Mouse (Mus musculus): Measurements from ENCODE around the gene Mroh2a.

Mroh2a gene

DNA sequence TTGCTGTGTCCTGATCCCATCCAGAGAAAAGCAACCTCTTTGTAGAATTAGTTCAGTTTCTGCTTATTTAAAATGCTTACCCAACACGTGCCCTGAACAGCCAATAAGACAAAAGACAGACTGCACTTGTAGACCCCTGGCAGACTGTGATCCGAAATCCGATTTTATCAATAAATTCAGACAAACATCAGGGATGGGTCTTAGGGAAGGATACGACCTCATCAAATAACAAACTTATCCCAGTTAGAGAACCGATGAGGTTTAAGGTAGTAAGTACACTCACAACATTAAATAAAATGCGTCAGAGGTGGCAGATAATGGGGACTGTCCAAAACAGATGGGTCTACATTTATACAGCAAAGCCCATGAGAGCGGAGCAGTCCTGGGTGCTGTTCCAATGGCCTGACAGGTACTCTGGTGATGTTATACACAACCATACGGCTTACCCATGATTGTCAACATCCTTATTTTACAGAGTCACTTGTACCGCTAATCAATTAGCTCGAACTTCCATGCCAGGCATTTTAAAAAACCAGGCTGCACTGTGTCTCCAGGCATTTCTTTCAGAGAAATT, 49.8 kb downstream of the Mroh2a start:
- peak in 1 of 2 experiments; percentile 7 for DNase-seq (ENCODE audit: low spot score in 2 of 2)

DNA sequence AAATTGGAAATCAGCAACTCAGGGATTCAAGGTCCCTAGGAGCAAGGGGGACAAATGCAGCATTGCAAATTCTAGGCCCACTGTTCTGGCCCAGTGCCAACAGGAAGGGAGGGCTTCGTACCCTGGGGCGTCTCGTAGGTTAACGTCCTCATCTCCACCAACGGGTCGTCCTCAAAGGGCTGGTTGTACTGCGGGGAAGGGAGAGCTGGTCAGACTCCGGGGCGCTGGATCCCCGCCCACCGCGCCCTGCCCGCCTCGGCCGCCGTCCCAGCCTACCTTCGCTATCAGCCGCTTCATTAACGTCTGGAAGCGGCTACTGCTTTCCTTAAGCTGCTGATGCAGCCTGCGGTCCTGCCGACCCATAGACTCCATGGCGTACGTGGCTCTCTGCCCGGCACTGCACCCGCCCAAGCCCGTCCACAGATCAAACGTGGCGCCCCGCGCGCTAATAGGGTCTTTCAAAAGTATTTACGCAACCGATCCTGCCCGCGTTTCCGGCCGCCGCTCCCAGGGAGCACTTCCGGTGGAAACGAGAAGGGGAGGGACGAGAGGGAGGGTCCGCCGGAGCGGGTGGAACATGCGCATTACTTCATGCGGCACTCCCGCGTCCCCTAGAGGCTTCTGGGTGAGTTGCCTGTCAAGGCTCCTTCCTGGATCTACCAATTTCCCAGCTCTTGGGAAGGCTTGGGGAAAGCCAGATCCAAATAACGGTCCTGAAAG, 50.5 kb downstream of the Mroh2a start, which contains the start of the genes Hjurp and Trpm8:
Gene Hjurp, minus strand, starts transcription at position 536 of the 720 bp plus-strand sequence.
Gene Trpm8, plus strand, starts transcription at position 564 of the 720 bp plus-strand sequence.
- DNase-seq (ENCODE audit: low spot score in 2 of 2), result peak; percentile 100

DNA sequence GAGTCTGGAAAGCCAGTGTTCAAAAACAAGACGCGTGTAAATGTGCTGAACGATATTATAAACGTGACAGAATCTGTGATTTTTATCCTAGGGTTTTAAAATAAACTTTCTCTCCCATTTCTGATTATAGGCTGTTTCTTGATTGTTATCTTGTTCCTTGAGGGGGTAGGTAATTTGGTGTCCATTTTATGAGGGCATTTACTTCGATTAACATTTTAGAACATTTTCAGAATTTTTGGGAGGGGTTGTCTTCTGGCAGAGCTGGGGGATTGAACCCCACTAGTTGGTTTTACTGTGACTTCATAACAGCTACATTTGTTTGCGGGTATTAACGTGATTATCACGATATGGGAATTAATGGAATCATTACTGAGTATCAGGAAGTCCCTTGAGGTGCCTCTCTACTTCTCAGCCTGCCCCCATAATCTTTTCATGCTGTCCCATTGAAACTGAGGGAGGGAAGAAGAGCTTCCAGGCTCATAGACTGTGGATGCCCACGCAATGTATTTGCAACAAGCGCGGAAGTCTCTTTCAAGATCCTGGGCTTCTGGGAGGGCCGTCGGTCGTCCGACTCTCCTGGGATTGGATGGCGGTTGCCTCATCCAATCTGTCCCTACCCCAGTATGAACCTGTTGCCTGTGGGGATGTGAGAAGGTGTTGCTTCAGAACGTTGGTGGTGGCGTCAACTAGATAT, 51.2 kb downstream of the Mroh2a start:
- DNase-seq (ENCODE audit: low spot score in 2 of 2), result peak in 1 of 2 experiments; percentile 6

DNA sequence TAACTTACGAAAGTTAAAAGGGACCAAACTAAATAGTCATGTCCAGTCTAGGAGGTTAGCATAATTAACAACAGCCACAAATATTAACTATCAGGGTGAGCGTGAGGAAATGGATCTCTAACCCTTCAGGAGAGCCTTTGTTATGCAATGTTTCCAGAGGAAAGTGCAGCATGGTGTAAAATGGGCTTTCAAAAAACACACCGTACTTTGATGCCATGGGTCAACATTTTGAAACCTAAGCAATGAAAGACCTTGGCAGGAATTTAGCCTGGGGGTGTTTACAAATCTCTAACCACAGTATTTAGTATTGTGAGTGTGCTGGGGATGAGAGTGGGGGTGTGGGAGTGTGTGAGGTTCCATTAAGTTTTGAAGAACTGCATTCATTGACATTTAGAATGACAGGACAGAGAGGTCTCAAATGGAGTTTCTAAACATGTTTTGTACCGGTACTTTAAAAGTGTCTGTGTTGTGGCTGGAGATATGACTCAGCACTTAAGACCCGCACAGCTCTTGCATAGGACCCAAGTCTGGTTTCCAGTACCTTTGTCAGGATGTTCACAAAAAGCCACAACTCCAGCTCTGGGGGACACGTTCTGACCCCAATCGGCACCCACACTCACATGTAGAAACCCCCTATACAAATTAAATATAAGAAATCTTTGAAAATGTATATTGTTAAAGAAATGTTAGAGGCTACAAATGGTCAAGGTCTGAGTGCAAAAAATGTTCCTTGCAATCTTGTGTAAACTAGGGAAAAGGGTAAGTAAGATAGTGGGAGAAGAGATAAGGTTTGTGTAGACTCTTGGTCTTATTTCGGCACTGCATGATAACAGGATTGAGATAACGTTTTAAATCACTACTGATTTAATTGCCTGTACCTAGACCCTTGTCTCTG, 52.6 kb downstream of the Mroh2a start:
- DNase-seq (ENCODE audit: low spot score in 2 of 2), result no peak

DNA sequence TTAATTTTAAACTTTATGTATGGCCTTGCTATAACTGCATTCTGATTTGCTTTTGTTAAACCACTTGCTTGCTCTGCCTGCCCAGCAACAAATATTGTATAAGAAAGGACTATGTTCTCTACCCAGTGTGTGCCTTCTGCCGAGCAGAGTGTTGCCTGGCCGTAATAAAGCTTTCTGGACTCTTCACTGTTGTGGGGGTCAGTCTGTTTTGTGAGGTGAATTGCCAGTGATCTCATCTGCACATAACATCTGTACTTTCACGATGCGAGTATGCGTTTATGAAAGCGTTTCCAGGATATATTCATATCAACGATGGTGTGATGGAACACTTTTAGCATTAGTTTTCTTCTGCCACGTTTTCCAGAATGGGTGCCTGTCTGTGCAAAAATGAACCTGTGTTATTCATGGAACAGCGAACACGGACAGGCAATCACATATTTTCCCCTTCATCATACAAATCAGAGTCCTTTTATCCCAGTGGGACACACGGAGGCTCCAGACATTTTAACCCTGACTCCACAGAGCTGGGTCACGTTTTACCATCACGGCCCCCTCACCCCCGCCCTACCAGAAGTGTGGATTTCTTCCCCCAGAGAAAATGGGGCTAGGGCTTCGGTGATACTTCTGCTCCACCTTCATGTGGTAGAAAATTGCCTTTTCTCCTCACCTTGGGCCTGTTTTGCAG, 53.4 kb downstream of the Mroh2a start:
- DNase-seq (ENCODE audit: low spot score in 2 of 2), result no peak

DNA sequence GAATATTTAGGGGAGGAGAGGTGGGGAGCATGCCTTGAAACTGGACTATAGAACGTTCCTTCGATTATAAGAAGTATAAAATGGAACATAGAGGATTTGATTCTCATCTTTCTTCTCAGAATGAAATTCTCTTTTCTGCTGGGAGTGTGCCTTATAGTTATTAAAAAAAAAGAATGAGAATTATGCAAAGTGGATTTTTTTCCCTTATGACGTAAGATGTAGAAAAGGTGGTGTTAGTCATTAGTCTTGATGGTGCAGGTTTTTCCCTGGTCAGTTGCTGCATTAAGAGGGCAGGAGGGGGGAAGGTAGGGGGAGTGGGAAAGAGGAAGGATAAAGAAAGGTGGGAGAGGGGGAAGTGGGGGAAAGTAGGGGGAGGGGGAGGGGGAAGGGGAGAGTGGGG, 55.5 kb downstream of the Mroh2a start:
- no peak for DNase-seq (ENCODE audit: low spot score in 2 of 2)

DNA sequence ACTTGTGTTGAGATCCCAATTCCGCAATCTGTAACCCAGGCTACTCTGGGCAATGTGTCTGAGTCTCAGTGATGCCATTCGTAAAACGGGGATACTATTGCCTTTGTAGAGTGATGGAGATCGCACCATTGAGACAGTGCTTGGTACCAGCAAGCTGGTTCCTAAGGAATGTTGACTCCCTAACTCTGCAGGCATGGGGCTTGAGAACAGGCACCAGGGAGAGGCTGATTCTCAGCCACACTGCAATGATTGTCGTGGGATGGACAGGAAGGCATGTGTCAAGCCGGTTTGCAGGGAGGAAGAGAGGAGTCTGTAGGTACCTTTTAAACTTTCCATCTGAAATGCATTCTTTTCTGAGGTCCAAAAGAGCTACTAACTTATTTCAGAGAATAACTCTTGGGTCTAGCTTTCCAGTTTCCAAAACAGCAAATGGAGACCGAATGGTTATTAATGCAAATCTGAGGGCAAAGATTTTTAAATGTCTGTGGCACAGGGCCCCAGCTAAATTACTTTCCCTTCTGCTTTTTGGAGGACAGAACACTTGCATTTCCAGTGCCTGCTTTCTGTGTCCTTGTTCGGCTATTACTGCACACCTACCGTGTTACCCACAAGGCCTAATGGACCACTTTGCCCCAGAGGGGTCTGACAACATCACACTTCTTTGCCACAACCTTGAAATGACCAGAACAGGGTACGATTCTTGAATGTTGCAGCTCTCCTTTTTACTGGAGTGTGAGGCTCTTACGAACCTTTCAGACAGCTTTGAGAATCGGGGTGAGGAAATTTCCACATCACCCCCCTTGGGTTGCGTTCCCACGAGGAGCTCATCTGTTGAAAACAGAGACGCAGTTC, 56.8 kb downstream of the Mroh2a start:
- DNase-seq (ENCODE audit: low spot score in 2 of 2), result peak in 1 of 2 experiments; percentile 9

DNA sequence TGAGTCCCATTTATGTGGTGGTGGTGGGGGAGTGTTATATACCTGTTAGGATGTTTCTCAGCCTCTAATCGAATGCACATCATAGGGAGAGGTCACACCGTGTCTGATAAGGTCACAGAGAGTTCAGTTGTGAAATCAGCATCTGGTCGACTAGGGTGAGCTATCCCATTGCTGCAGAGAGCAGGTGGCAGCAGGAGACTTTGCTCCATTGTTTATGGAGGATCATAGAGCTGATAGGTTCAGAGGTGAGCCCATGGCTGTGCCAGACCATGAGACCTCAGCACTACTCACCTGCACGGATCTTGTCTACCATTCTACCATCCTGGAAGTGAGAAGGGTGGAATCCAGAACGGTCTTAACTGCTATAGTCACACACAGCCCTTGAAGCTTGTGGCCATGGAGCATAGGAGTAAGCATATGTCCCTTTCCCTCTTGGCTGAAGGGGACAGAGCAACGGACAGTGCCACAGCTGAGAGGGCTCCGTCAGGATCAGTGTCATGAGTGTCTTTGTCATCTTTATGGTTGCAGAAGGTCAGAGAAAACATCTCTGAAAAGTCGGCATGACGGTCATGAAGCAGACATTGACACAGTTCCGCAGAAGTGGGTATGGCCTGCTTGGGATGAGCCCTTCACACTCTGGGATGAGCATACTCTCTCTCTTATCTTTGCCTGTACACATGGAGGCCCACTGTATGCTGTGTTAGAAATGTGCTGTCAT, 57.6 kb downstream of the Mroh2a start:
- DNase-seq (ENCODE audit: low spot score in 2 of 2), result no peak

DNA sequence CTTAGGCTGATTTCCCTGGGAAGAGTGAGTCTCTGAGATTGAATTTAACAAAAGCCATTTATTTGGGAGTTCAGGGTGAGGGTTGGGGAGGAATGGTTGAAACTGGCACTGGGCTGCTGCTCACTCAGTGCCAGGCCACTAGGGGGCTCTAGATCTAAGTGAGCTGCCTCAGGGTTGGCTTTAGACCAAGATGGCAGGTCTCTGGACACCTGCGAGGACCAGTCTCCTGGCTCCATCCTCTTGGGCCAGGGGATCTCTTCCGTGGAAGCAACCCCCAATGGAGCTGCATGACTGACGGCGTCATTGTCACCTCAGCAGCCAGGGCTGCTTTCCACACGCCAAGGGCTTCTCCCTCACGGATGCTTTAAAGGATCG, 58.1 kb downstream of the Mroh2a start:
- no peak for DNase-seq (ENCODE audit: low spot score in 2 of 2)

DNA sequence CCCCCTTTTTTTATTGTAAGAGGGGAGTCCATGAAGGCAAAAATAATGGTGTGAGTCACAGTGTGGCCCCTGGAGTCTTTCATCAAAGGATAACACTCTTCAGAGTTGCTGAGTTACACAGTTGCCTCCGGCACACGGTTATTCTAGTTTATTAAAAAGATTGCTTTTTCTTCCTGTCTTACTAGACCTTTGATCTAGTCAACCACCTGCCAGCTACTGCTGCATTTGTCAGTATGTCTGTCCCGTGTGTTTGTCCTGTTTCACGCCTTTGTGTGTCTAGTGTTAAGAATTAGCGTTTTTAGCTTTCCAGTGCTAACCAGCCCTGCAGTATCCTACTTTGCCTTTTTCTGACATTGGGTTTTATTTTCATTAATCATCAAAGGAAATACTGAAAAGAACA, 58.9 kb downstream of the Mroh2a start:
- DNase-seq (ENCODE audit: low spot score in 2 of 2), result no peak

DNA sequence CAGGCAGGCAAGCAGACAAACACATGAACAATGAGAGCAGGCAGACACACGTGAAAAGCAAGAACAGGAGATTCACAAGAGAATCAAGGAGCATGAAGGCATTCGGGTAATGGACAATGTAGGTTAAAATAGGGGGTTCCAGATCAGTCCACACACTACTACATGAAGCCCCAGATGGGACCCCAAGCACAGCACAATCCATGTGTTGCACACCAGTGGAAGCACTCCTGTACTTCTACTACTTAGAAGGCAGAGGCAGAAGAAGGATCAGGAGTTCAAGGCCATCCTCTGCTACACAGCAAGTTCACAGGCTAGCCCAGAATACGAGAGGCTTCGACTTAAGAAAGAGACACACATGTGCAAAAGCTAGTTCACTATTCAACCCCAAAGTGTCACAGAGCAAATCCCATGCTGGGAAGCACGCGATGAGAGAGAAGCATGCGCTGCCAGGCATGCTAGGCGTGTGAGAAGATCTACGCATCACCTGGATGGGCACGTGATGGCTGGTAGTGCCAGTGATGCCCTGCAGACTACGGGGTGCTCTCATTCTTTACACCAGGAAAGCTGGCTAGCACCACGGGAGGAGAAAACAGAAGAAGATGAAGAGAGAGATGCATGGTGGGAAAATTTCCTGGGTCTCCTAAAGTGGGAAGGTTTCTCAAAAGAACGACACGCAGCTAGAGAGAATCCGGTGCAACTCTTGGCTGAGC, 59.5 kb downstream of the Mroh2a start:
- no peak for DNase-seq (ENCODE audit: low spot score in 2 of 2)

DNA sequence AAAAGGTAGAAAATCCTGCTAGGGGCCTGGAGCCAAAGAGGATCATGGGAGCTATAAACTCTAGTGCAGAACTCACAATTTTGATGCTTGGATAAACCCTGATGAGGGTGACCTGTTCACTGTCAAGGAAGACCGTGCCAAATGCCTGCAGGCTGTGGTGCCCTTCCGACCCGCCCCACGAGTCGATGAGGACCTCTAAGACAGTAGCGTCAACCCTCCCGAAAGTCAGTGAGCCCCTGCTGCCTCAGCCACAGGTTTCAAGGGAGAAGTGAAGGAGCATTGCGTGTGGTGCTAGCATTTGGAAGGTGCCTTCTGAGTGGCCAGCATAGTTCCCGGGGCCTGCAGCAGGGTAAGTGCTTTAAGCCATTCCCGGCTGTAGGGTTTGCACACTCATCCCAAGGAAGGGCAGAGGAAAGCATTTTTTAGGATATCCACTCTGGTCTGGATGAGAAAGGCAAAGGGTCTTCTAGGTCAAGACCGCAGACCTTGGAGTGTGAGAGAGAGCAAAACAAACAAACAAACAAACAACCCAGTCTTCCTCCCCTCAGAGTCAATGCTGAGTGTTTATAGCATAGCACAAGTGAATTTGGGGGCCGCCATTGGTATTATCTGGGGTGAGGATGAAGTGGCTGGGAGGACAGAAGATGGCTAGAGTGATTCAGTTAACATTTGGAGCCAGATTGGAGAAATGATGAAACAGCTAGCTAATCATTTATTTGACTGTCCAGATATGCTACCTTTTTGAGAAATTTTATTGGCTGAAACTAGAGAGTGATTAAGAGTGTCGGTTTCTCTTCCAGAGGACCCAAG, 60.3 kb downstream of the Mroh2a start:
- no peak for DNase-seq (ENCODE audit: low spot score in 2 of 2)

DNA sequence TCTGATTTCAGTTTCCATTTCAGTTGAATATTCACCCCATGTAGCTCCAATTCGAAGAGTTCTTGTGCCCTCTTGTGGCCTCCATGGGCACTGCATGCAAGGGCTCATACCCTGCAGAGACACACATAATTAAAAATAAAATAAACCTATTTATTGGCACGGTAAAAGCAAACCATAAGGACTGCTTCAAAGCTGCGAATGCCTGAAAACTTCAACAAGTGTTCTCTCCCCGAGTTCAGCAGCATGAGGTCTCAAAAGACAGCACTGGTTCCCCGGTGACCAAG, 60.9 kb downstream of the Mroh2a start:
- DNase-seq (ENCODE audit: low spot score in 2 of 2), result peak in 1 of 2 experiments; percentile 69

DNA sequence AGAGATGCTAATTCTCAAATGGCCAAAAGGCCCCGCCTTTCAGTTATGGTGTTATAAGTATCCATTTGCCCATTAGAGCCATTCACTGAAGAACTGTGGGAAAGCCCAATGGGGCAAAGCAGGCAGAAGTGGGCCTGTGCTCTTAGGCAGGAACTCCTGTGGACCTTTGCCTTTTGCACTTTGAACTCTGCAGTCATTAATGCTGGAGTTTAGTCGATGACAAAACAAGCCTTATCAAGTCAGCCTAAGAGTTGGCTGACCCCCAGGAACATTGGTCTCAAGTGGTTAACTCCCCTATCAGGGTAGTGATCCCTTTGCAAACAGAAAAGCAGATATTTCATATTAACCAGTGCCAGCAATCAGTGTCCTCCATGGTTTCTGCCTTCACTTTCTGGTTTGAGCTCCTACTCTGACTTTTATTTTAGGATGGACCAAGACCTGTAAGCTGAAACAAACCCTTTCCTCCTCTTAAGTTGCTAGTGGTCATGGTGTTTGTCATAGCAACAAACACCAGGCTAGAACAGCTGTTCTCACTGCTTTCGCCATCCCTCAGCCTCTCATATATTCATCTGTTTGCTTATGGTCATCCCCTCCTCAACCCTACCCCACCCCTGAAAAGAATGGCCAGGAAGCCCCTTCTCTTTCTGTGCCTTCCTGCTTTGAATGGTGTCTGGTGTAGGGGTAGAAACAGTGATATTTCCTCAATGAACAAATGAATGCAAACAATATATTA, 61.4 kb downstream of the Mroh2a start:
- DNase-seq (ENCODE audit: low spot score in 2 of 2), result no peak

DNA sequence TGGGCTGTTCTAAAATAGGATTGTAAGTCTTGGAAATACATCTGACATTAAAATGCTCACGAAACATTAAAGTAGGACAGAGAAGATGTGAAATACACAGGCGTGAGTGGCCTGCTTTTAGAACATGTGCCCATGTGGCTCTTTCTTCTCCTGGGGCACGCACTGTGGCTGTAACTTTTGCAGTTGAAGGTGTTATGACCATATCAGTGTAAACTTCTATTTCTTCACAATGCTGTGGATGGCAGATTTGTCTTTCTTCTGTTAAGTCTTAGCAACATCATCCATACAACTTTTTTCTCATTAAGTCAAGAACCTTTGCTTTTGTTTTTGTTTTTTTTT, 62.0 kb downstream of the Mroh2a start:
- DNase-seq (ENCODE audit: low spot score in 2 of 2), result no peak

DNA sequence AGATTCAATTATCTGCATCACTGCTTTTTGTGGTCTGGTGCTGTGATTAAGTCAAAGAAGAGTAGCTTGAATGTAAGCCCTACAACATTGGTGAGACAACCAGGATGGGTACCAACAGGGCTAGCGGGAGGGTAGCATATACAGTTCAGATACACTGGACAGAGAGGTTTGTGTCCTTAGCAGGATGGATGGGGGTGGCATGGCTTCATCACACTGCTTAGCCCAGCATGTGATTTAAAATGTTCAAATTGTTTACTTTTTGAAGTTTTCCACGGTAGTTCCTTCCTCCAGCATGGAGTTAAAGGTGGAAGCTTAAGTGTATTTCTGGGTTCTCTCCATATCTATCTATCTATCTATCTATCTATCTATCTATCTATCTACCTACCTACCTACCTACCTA, 62.4 kb downstream of the Mroh2a start:
- DNase-seq (ENCODE audit: low spot score in 2 of 2), result no peak

DNA sequence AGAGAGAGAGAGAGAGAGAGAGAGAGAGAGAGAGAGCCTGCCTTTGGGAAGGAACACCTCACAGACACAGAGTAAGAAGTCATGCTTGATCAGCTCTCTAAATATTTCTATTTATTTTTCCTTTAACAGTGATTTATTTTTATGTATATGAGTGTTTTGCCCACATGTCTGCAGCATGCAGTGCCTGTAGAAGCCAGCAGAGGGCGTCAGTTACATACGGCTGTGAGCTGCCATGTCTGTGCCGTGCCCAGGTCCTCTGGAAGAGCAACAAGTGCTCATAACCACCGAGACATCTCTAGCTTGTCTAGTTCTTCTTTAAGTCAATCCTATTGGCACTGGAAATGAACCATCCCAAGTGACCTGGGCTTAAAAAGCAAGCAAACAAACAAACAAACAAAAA, 63.1 kb downstream of the Mroh2a start:
- no peak for DNase-seq (ENCODE audit: low spot score in 2 of 2)

DNA sequence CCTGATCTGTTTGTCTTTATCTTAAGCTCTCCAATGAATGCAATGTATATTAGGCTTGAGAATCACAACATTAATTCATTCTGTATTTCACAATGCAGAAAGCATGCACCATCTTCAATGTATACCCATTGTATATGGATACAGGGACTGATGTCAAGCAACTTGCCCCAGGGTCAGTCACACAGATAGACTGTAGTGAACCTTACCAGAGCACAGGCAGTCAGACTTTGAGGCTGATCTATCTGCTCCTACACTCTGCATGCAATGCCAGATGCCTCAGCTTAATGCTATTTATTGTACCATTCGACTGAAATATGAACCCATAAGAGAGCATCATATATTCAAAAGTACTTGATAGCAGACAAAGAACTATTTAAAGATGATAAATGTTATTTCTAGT, 63.7 kb downstream of the Mroh2a start:
- no peak for DNase-seq (ENCODE audit: low spot score in 2 of 2)
